Mouse (Mus musculus) liver, embryonic 15.5 days (tissue): ENCODE results near the gene Tdrd7. TPM values are rescaled to one million over a fixed set of nuclear protein-coding genes. Genes with fewer than 3 reads are reported as not detected.
A peak's percentile ranks its signal among the peaks of the same experiment; 100 is the strongest.

Experiments used
- ATAC-seq: fragments of 200-750 bp; cut with Nextera tagmentation; 2 replicates; pipeline ENCODE4 v1.8.0; 2017; ENCODE audit warnings: moderate number of reproducible peaks, mild to moderate bottlenecking, moderate library complexity; ENCODE audit not compliant: insufficient read depth
- H3K27ac ChIP-seq: fragments of 300-500 bp; sonication (generic); replicated peaks from 2 replicates; pipeline ENCODE4 v1.5.1; 2015; ENCODE audit warnings: mild to moderate bottlenecking, inconsistent platforms
- H3K27me3 ChIP-seq: fragments of 300-500 bp; sonication (generic); 2 replicates; pipeline ENCODE4 v1.6.1; 2015; ENCODE audit warnings: mild to moderate bottlenecking, inconsistent platforms
- H3K36me3 ChIP-seq: fragments of 300-500 bp; sonication (generic); replicated peaks from 2 replicates; pipeline ENCODE4 v1.6.1; 2015; ENCODE audit warnings: moderate library complexity, mild to moderate bottlenecking, inconsistent platforms
- H3K4me1 ChIP-seq: fragments of 300-500 bp; sonication (generic); replicated peaks from 2 replicates; pipeline ENCODE4 v1.6.1; 2015; ENCODE audit warnings: inconsistent platforms
- H3K4me2 ChIP-seq: fragments of 300-500 bp; sonication (generic); 2 replicates; pipeline ENCODE4 v1.6.1; 2015; ENCODE audit warnings: moderate library complexity, mild to moderate bottlenecking, inconsistent platforms
- H3K4me3 ChIP-seq: fragments of 300-500 bp; sonication (generic); replicated peaks from 2 replicates; pipeline ENCODE4 v1.5.1; 2015; ENCODE audit warnings: mild to moderate bottlenecking, inconsistent platforms
- H3K9ac ChIP-seq: fragments of 300-500 bp; sonication (generic); 2 replicates; pipeline ENCODE4 v1.6.1; 2015; ENCODE audit warnings: moderate library complexity, mild to moderate bottlenecking, inconsistent platforms
- H3K9me3 ChIP-seq: fragments of 300-500 bp; sonication (generic); replicated peaks from 2 replicates; pipeline ENCODE4 v1.6.1; 2016; ENCODE audit warnings: inconsistent platforms
- WGBS: fragments of 180-500 bp; shearing (Covaris S2); methylation state at CpG from one replicate; pipeline ENCODE4 v1.1.7; 2015; ENCODE audit warnings: mixed read lengths; ENCODE audit not compliant: insufficient replicate concordance; 5-methylcytosine and 5-hydroxymethylcytosine counted together
- polyA plus RNA-seq: library from polyadenylated mRNA; unstranded; fragments of >200 nt; fragmentation: Nextera tagmentation; extraction: Ambion mirVana; gene quantifications from 2 replicates; pipeline ENCODE4 v1.2.1, GENCODE M21; 2015

Gene Tdrd7
- polyA plus RNA-seq, 1 experiment from 2014 or later = 10.0 TPM

DNA sequence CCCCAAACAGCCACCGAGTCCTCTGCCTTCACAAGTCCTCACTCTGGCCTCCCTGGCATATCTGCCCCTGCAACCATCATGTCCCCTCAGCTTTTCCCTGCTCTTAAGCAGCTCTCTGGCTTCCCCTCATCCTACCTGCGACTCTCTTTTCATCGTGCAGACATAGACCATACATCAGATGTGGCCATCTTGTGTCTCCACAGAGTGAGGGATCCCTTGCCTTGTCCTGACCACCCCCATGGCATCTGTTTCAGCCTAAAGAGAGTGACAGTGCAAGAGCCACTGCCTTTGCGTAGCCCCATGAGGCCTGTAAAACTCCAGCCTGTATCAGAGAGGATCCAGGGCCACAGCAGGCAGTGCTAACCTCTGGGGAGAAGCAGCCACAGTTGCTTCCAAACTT, 63.6 kb downstream of the Tdrd7 start:
- 86% methylated on average over 4 of the region's 4 CpGs for WGBS
- Histone ChIP-seq H3K4me2 (no peak overlapping the region), H3K9me3 (no peaks in the 10 kb centered on the region), H3K36me3 (no peaks in the 10 kb centered on the region), H3K9ac (no peak overlapping the region), H3K4me1 (peaks cover 19% of the 10 kb centered on the region), H3K27ac (no peak overlapping the region), H3K27me3 (0 out of 2 replicates have a peak, but pooled peaks cover 12% of the 10 kb centered on the region), H3K4me3 (no peak overlapping the region)
- no peak for ATAC-seq

DNA sequence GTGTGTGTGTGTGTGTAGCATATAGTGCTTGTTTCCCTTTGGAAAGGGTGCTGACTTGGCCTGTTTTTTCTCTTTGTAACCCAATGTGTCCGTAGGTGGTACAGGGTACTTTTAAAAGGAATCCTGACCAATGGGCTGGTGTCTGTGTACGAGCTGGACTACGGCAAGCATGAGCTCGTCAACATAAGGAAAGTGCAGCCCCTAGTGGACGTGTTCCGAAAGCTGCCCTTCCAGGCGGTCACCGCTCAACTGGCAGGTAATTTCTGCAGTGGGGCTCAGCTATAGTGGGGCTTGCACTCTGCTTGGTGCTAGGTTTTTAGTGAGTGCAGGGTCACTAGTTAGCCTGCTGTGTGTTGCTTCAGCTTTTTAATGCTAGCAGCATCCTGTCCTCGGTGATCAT, 64.4 kb downstream of the Tdrd7 start:
- Histone ChIP-seq H3K27ac (no peak overlapping the region), H3K4me3 (no peak overlapping the region), H3K9me3 (no peaks in the 10 kb centered on the region), H3K9ac (no peak overlapping the region), H3K36me3 (no peaks in the 10 kb centered on the region), H3K4me2 (no peak overlapping the region), H3K4me1 (peaks cover 19% of the 10 kb centered on the region), H3K27me3 (0 out of 2 replicates have a peak, but pooled peaks cover 12% of the 10 kb centered on the region)
- no peak for ATAC-seq
- 69% methylated on average over 9 of the region's 9 CpGs for WGBS

GRCm38 (mm10) chr4:46032448-46032847, 67.3 kb downstream of the Tdrd7 start:
- Histone ChIP-seq H3K4me2 (peak overlapping the region; percentile 21; the same call in 1 of the 2 replicates), H3K9me3 (no peaks in the 10 kb centered on the region), H3K27me3 (peaks cover 31% of the 10 kb centered on the region), H3K4me3 (no peak overlapping the region), H3K27ac (no peak overlapping the region), H3K9ac (no peak overlapping the region), H3K4me1 (peaks cover 33% of the 10 kb centered on the region), H3K36me3 (no peaks in the 10 kb centered on the region)
- no peak for ATAC-seq
- 32% methylated on average over 9 of the region's 9 CpGs for WGBS

DNA sequence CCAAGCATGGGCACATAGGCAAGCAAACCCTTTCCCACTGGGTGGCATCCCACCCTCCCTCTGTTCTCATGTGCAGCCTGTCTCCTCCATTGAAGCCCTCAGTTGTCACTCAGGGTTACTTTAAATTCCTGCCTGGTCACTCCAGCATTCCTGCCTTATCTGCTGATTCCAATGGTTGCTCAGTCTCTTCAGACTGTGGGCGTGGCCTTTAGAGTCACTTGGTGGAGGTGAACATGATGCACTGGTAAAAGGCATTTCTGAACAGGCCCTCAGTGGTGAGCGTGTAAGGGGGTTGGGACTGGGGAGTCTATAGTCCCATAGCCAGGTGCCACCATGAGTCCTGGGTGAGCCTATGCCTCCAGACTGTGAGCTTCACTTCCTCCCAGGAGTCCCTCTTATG, 68.1 kb downstream of the Tdrd7 start:
- H3K27me3 ChIP-seq = peaks cover 38% of the 10 kb centered on the region
- peak; percentile 18; the same call in 1 of the 2 replicates for ATAC-seq

GRCm38 (mm10) chr4:46038591-46038891, 73.4 kb downstream of the Tdrd7 start:
- H3K4me3 ChIP-seq = peak overlapping the region; percentile 96
- peaks cover 64% of the 10 kb centered on the region for H3K4me1 ChIP-seq
- H3K4me2 ChIP-seq = peak overlapping the region; percentile 84
- WGBS = 11% methylated on average over 12 of the region's 12 CpGs
- no peaks in the 10 kb centered on the region for H3K9me3 ChIP-seq
- H3K27me3 ChIP-seq = peaks cover 47% of the 10 kb centered on the region
- peak overlapping the region; percentile 98 for H3K9ac ChIP-seq
- H3K36me3 ChIP-seq = peaks cover 10% of the 10 kb centered on the region
- no peak for ATAC-seq
- H3K27ac ChIP-seq = peak overlapping the region; percentile 95

More for the DNA sequence above, 68.1 kb downstream of the Tdrd7 start:
- H3K4me2 ChIP-seq = no peak overlapping the region
- H3K27ac ChIP-seq = no peak overlapping the region
- peaks cover 40% of the 10 kb centered on the region for H3K4me1 ChIP-seq
- no peak overlapping the region for H3K9ac ChIP-seq
- H3K9me3 ChIP-seq = no peaks in the 10 kb centered on the region
- 62% methylated on average over 2 of the region's 2 CpGs for WGBS
- no peaks in the 10 kb centered on the region for H3K36me3 ChIP-seq
- no peak overlapping the region for H3K4me3 ChIP-seq

DNA sequence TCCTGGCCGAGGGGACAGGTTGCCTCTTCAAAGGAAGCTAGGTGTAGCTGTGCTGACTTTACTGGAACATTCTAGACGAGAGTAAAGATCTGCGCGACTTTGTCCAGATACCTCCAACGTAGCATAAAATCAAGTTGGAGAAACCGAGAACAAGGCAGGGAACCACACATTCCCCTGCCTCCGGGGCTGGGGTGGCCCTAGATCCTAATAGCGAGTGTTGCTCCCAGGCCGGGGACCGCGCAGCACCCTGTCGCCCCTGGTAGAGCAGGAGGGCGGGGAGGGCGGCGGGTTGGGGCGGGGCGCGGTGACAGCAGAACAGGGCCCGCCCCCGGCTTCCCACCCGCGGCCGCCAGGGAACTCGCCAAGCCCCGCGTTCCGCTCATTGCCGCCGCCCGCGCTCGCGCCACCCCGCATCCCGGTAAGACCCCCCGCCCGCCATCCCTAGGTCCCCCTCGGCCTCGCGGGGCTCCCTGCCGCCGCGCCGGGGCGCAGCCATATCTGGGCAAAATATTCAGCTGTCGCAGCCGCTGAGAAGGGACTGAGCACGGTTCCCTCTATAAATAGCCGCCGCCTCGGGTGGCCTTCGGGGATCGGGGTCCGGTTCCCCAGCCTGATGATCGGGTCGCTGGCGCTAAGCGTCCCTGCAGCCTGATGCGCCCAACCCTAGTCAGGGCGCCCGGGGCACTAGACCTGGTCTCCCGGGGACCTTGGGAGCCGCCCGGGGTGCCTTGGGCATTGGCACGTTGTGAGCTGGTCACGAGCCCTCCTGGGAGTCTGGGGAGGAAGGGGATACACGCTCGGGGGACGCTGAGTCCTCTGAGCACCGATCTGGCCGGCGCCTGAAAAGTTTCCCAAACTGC, 74.0 kb downstream of the Tdrd7 start, which contains the start of gene Tmod1:
TSS of gene Tmod1 (plus strand) at position 44 of the 860 bp plus-strand sequence.
- WGBS = under 1% methylated on average over 72 of the region's 72 CpGs
- peak within 1 kb of the TSS; percentile 96 for H3K4me3 ChIP-seq
- peaks cover 70% of the 10 kb centered on the region for H3K4me1 ChIP-seq

GRCm38 (mm10) chr4:46039899-46040298, 74.8 kb downstream of the Tdrd7 start:
- Histone ChIP-seq H3K9me3 (no peaks in the 10 kb centered on the region), H3K4me2 (peak overlapping the region; percentile 84), H3K4me3 (peak overlapping the region; percentile 96), H3K27me3 (peaks cover 43% of the 10 kb centered on the region), H3K4me1 (peaks cover 75% of the 10 kb centered on the region), H3K36me3 (peaks cover 23% of the 10 kb centered on the region), H3K9ac (peak overlapping the region; percentile 98), H3K27ac (peak overlapping the region; percentile 95)
- WGBS = 6% methylated on average over 6 of the region's 6 CpGs
- ATAC-seq = peak; percentile 30

More for the DNA sequence above, 74.0 kb downstream of the Tdrd7 start, which contains the start of gene Tmod1:
- Histone ChIP-seq H3K27ac (peak within 1 kb of the TSS; percentile 95), H3K9me3 (no peaks in the 10 kb centered on the region), H3K9ac (peak within 1 kb of the TSS; percentile 98), H3K4me2 (peak within 1 kb of the TSS; percentile 84), H3K36me3 (peaks cover 16% of the 10 kb centered on the region), H3K27me3 (peaks cover 47% of the 10 kb centered on the region)
- ATAC-seq = peak; percentile 63

DNA sequence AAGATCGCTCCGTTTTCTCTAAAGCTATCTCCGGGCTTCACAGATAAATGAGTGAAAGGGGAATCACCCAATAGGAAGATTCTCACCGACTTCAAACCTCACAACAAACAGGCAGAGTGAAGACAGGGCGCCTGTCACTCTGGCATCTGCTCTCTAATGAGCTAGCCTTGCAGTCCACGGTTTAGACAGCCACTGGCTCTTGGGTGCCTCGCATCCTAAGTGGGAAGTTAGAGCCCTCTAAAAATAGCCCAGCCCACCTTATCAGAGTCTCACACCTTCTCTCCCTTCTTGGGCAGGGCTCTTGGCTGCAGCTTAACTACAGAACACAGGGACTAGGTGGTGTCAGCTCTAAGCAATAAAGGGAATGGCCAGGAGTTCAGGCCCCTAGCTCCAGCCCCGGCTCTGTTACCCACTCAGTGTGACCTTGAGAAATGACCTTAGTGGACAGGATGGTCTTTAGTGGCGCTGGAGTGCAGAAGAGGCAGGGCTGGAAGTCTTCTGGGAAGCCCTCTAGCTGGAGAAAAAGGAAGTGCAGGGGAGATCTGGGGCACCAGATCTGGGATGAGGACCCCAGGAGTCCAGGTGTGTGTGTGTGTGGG, 75.6 kb downstream of the Tdrd7 start:
- H3K4me2 ChIP-seq = peak overlapping the region; percentile 84
- H3K9ac ChIP-seq = peak overlapping the region; percentile 98
- peaks cover 31% of the 10 kb centered on the region for H3K36me3 ChIP-seq
- peak overlapping the region; percentile 95 for H3K27ac ChIP-seq
- H3K9me3 ChIP-seq = no peaks in the 10 kb centered on the region
- peaks cover 40% of the 10 kb centered on the region for H3K27me3 ChIP-seq
- 2% methylated on average over 9 of the region's 9 CpGs for WGBS
- peak; percentile 86 for ATAC-seq
- H3K4me3 ChIP-seq = peak overlapping the region; percentile 96
- peaks cover 76% of the 10 kb centered on the region for H3K4me1 ChIP-seq

DNA sequence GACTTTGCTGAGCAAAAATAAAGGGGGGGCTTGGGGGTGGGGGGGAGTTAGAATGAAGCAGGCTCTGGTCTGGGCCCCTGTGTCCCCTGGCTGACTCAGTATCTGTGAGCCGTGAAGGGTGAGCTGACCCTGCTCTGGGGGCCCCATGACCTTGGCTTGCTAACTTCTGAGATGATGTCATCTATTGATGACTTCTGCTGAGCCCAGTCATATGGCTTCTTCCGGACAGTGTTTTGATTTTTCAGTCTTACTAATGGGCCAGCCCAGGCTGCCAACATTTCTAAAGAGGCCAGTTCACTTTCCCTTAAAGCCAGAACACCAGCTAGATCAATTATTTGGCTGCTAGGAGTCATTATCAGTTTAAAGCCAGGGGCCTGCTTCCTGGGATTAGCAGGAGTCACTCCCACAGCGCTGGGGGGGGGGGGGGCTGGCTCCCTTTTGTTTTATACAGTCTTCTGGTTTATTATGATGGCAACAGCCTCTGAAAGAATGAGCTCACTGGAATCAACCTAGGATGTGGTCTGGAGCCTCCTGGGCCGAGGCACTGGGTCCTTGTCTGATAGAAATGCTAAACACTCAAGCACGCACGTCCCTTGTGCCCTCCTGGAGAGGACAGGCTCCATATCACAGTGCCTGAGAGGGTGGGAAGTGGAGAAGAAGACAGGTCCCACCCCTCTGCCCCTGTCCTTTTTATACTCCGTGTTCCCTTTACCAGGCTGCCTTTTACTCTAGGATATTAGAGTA, 76.8 kb downstream of the Tdrd7 start:
- peak overlapping the region; percentile 96 for H3K4me3 ChIP-seq

DNA sequence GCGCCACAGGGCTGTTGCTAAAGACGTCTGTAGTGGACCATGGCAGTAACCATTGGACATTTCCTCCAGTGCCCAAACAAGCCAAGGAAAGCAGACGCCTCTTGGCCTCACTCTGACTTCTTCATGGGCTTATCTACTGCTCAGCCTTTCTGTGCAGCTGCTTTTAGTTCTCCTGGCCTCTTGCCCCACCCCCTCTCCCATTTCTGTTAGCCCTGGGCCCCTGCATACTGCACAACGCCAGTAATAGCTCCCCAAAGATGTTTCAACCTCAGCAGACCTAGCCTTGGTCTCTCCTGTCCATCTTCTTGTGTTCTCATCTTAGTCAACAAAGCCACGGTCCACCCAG, 77.3 kb downstream of the Tdrd7 start:
- Histone ChIP-seq H3K9ac (peak overlapping the region; percentile 81), H3K36me3 (peaks cover 49% of the 10 kb centered on the region), H3K27ac (peak overlapping the region; percentile 95), H3K9me3 (no peaks in the 10 kb centered on the region), H3K4me2 (peak overlapping the region; percentile 84), H3K4me1 (peaks cover 84% of the 10 kb centered on the region), H3K4me3 (peak overlapping the region; percentile 96), H3K27me3 (peaks cover 27% of the 10 kb centered on the region)
- ATAC-seq = peak; percentile 43
- 26% methylated on average over 5 of the region's 5 CpGs for WGBS

More for the DNA sequence above, 76.8 kb downstream of the Tdrd7 start:
- Histone ChIP-seq H3K27ac (peak overlapping the region; percentile 95), H3K36me3 (peaks cover 44% of the 10 kb centered on the region), H3K9me3 (no peaks in the 10 kb centered on the region), H3K4me1 (peaks cover 80% of the 10 kb centered on the region), H3K27me3 (peaks cover 33% of the 10 kb centered on the region), H3K9ac (peak overlapping the region; percentile 81), H3K4me2 (peak overlapping the region; percentile 84)
- 15% methylated on average over 7 of the region's 7 CpGs for WGBS
- ATAC-seq = peak; percentile 47

DNA sequence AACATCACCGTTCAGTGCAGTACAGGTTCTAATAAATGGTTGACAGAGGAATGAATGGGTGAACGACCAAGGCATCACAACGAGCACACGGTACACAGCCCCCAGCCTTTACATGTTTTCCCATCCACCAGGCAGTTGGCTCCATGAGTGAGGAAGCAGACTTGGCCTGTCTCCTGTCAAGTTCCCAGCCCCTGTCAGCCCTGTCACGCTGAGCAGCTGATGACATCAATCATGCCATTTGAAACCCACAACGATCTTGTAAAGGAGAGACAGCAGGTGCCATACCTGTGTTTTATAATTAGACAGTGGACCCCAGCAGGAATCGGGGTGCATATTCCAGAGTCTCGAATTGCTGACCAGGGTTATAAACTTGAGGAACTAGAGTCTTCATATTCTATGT, 78.2 kb downstream of the Tdrd7 start:
- Histone ChIP-seq H3K27me3 (peaks cover 18% of the 10 kb centered on the region), H3K4me3 (peak overlapping the region; percentile 96), H3K4me1 (peaks cover 82% of the 10 kb centered on the region), H3K9ac (peak overlapping the region; percentile 81), H3K9me3 (no peaks in the 10 kb centered on the region), H3K27ac (peak overlapping the region; percentile 95; the same call in 1 of the 2 replicates), H3K4me2 (peak overlapping the region; percentile 84), H3K36me3 (peaks cover 58% of the 10 kb centered on the region)
- WGBS = 80% methylated on average over 8 of the region's 8 CpGs
- no peak for ATAC-seq
